Mouse (Mus musculus) 3T3-L1 (cell line): ENCODE measurements at regions not wholly inside any gene's neighbourhood (a gene's known extent, or its start where the extent isn't known, plus 50 kb on each side); places are given as distances from the start of the nearest gene placed in this dataset.

Source experiments
- DNase-seq: peaks from one replicate; pipeline ENCODE4 v3.0.0-alpha.2; 2015; ENCODE audit warnings: low read depth, low spot score

- DNase-seq: no peak
Observed at GRCm38 (mm10) chr7:79543231-79544071, 74.0 kb downstream of the Rhcg start.

- no peak for DNase-seq
Observed at GRCm38 (mm10) chr7:79542379-79543015, 75.0 kb downstream of the Rhcg start.

- DNase-seq: no peak
Observed at GRCm38 (mm10) chr7:79540246-79540645, 74.1 kb upstream of the Polg start.

- no peak for DNase-seq
Observed at GRCm38 (mm10) chr7:79539426-79539825, 73.3 kb upstream of the Polg start.

GRCm38 (mm10) chr7:79536157-79536641 lies 70.0 kb upstream of the Polg start:
- DNase-seq: no peak

- DNase-seq: no peak
Observed at GRCm38 (mm10) chr7:79535251-79536111, 69.3 kb upstream of the Polg start.

- DNase-seq: no peak
Observed at GRCm38 (mm10) chr7:79534819-79535218, 68.7 kb upstream of the Polg start.

GRCm38 (mm10) chr7:79534381-79534780 lies 68.2 kb upstream of the Polg start:
- DNase-seq: no peak

- DNase-seq: no peak
Observed at GRCm38 (mm10) chr7:79532626-79533140, 66.5 kb upstream of the Polg start.

GRCm38 (mm10) chr7:79531551-79532356 lies 65.6 kb upstream of the Polg start:
- no peak for DNase-seq

- DNase-seq: no peak
Observed at GRCm38 (mm10) chr7:79531142-79531541, 65.0 kb upstream of the Polg start.

- no peak for DNase-seq
Observed at GRCm38 (mm10) chr7:79529480-79529879, 63.3 kb upstream of the Polg start.

- DNase-seq: no peak
Observed at GRCm38 (mm10) chr7:79527984-79528383, 61.8 kb upstream of the Polg start.

GRCm38 (mm10) chr7:79525690-79526630 lies 59.8 kb upstream of the Polg start:
- no peak for DNase-seq

- no peak for DNase-seq
Observed at GRCm38 (mm10) chr7:79524921-79525320, 58.8 kb upstream of the Polg start.

GRCm38 (mm10) chr7:79523696-79524095 lies 57.5 kb upstream of the Polg start:
- DNase-seq: no peak

- no peak for DNase-seq
Observed at GRCm38 (mm10) chr7:79522046-79522445, 55.9 kb upstream of the Polg start.

GRCm38 (mm10) chr7:79521259-79521658 lies 55.1 kb upstream of the Polg start:
- DNase-seq: no peak

- peak; percentile 14 for DNase-seq
Observed at GRCm38 (mm10) chr7:79520222-79520710, 54.1 kb upstream of the Polg start.

GRCm38 (mm10) chr7:79518928-79519327 lies 52.8 kb upstream of the Polg start:
- DNase-seq: no peak
